ENCODE assay signal across 9 mouse cellular contexts in genomic region chr2:71542816-71543301, GRCm38 (mm10). TPM values are rescaled to one million over a fixed set of nuclear protein-coding genes. Genes with fewer than 3 reads are reported as not detected.
A peak's percentile ranks its signal among the peaks of the same experiment; 100 is the strongest.
DNase-seq lines count a peak whose midpoint lies in the region; ATAC-seq lines count a peak whose summit lies in the region.
"Had no signal": no experiment of that assay in that cellular context is flagged by ENCODE, and none has a peak within 500 bp of the region (broad histone marks: within the 10 kb centered on the region; RNA-seq: fewer than 3 reads in every experiment).

No protein-coding gene starts in this region.

- under 1% methylated on average over 30 of the region's 30 CpGs for WGBS in forebrain, embryonic 11.5 days
- WGBS in neural tube, embryonic 11.5 days, result under 1% methylated on average over 29 of the region's 30 CpGs

- H3K9ac ChIP-seq in forebrain, embryonic 11.5 days (ENCODE audit: low read length), result peak overlapping the region; percentile 63
- no peak overlapping the region for H3K9ac ChIP-seq in neural tube, embryonic 11.5 days (ENCODE audit: low read length)

- H3K4me3 ChIP-seq in forebrain, embryonic 11.5 days (ENCODE audit: low read depth, low read length), result peak overlapping the region; percentile 54
- H3K4me3 ChIP-seq in neural tube, embryonic 11.5 days (ENCODE audit: low read depth, low read length), result 0 out of 2 replicates have a peak overlapping the region, but pooled peaks have one; percentile 2

- DNase-seq in adrenal gland, adult 18-20 months (ENCODE audit: low spot score in 2 of 2), result peak; percentile 53 to 62
- DNase-seq in adrenal gland, adult 8-10 months, result no peak
- DNase-seq in MN1 (ENCODE audit: low spot score), result peak; percentile 87
- peak; percentile 77 for DNase-seq in forebrain, embryonic 11.5 days (ENCODE audit: low spot score)
- peak; percentile 46 to 65 for DNase-seq in kidney, postnatal 4 days
- peak; percentile 64 for DNase-seq in neural tube, embryonic 11.5 days (ENCODE audit: low spot score)
- DNase-seq in T-cell, adult 2 months (ENCODE audit: low spot score), result no peak
- no peak for DNase-seq in gastrocnemius, adult 8-10 months (ENCODE audit: low spot score in 2 of 2)

- peaks cover 71% of the 10 kb centered on the region for H3K27me3 ChIP-seq in forebrain, embryonic 11.5 days (ENCODE audit: control insufficient read depth, insufficient read depth, low read length)
- peaks cover 87% of the 10 kb centered on the region for H3K27me3 ChIP-seq in neural tube, embryonic 11.5 days (ENCODE audit: control insufficient read depth, insufficient read depth, low read length)

- ATAC-seq in forebrain, embryonic 11.5 days (replicated peaks; ENCODE audit: low FRiP score), result peak; percentile 22
- 0 out of 2 replicates have a peak, but pooled peaks have one; percentile 20 for ATAC-seq in neural tube, embryonic 11.5 days (ENCODE audit: insufficient read depth, low FRiP score, low TSS enrichment)

- peak overlapping the region; percentile 66; the same call in 1 of the 2 replicates for H3K27ac ChIP-seq in forebrain, embryonic 11.5 days (ENCODE audit: low read depth, low read length)
- no peak overlapping the region for H3K27ac ChIP-seq in neural tube, embryonic 11.5 days (ENCODE audit: low read depth, low read length)

- H3K4me2 ChIP-seq in forebrain, embryonic 11.5 days (ENCODE audit: low read depth, low read length, severe bottlenecking), result peak overlapping the region; percentile 96
- no peak overlapping the region for H3K4me2 ChIP-seq in neural tube, embryonic 11.5 days (ENCODE audit: low read depth)

- no peaks in the 10 kb centered on the region for H3K9me3 ChIP-seq in forebrain, embryonic 11.5 days (ENCODE audit: control insufficient read depth, low read length)
- no peaks in the 10 kb centered on the region for H3K9me3 ChIP-seq in neural tube, embryonic 11.5 days (ENCODE audit: control insufficient read depth, low read length)

- H3K36me3 ChIP-seq in forebrain, embryonic 11.5 days (ENCODE audit: control insufficient read depth, insufficient read depth, low read length), result no peaks in the 10 kb centered on the region; the same call in 1 of the 2 replicates
- H3K36me3 ChIP-seq in neural tube, embryonic 11.5 days (ENCODE audit: control insufficient read depth, insufficient read depth, low read length), result no peaks in the 10 kb centered on the region

- peaks cover 32% of the 10 kb centered on the region for H3K4me1 ChIP-seq in forebrain, embryonic 11.5 days (replicated peaks; ENCODE audit: control insufficient read depth, insufficient read depth, low read length)
- H3K4me1 ChIP-seq in neural tube, embryonic 11.5 days (ENCODE audit: control insufficient read depth, insufficient read depth, low read length), result peaks cover 18% of the 10 kb centered on the region

RNA-seq across cellular contexts. Expression of gene Dlx2, which starts 3.7 kb away (rescaled TPM):
- total RNA-seq in adrenal gland, adult 18-20 months (2021), result under 1 TPM; 0.50 to 0.54 TPM
- under 1 TPM; 0.17 to 0.38 (median 0.19) TPM for total RNA-seq in adrenal gland, adult 8-10 months (2022)
- 66.7 and 67.8 TPM in 2 replicates for polyA plus RNA-seq in forebrain, embryonic 11.5 days (2014; fragmentation: Nextera tagmentation; extraction: Ambion mirVana)
- 2.2 TPM in 2 replicates for polyA plus RNA-seq in neural tube, embryonic 11.5 days (2014; fragmentation: Nextera tagmentation; extraction: Ambion mirVana)
- total RNA-seq in gastrocnemius, adult 8-10 months (2022), result not detected
- total RNA-seq: heart, postnatal 14 days had no signal

RNA-seq across cellular contexts. Expression of gene Dlx1, which starts 14.9 kb away (rescaled TPM):
- total RNA-seq in adrenal gland, adult 18-20 months (2021), result under 1 TPM; 0.17 to 0.29 TPM
- under 1 TPM; 0.24 to 0.61 (median 0.42) TPM for total RNA-seq in adrenal gland, adult 8-10 months (2022)
- 118 and 133 TPM in 2 replicates for polyA plus RNA-seq in forebrain, embryonic 11.5 days (2014; fragmentation: Nextera tagmentation; extraction: Ambion mirVana)
- 1.2 and 2.5 TPM in 2 replicates for polyA plus RNA-seq in neural tube, embryonic 11.5 days (2014; fragmentation: Nextera tagmentation; extraction: Ambion mirVana)
- total RNA-seq in gastrocnemius, adult 8-10 months (2022), result under 1 TPM in 1 of 4 experiments, not detected in 3; 0.12 TPM

Comparison
In these comparisons a context has a peak if more than half of its experiments do, and no peak if none do; other contexts are left out.
1. DNase-seq: peak in adrenal gland, adult 18-20 months (2 of 2), MN1 (single experiment), forebrain, embryonic 11.5 days (single experiment), kidney, postnatal 4 days (2 of 2) and neural tube, embryonic 11.5 days (single experiment); none in adrenal gland, adult 8-10 months (single experiment), T-cell, adult 2 months (single experiment) and gastrocnemius, adult 8-10 months (0 of 2).